Mouse (Mus musculus): ENCODE data around the gene Ttc9. TPM values are rescaled to one million over a fixed set of nuclear protein-coding genes. Genes with fewer than 3 reads are reported as not detected.

Ttc9 gene
- total and polyA plus RNA-seq, 2 experiments from 2014 or later: 3.6 to 7.9 TPM

- 63% methylated on average over 11 of the region's 11 CpGs for WGBS
- peaks cover 6% of the 10 kb centered on the region; the same call in 1 of the 2 replicates for H3K4me1 ChIP-seq (ENCODE audit: control insufficient read depth, insufficient read depth)
Measured at GRCm38 (mm10) chr12:81683395-81683794, 52.3 kb downstream of the Ttc9 start.

GRCm38 (mm10) chr12:81684096-81684495 is 53.0 kb downstream of the Ttc9 start:
- WGBS: 79% methylated on average over 6 of the region's 6 CpGs
- Histone ChIP-seq H3K4me1 (ENCODE audit: control insufficient read depth, insufficient read depth) (peaks cover 6% of the 10 kb centered on the region; the same call in 1 of the 2 replicates), H3K9me3 (replicated peaks; ENCODE audit: control insufficient read depth, low read length) (no peaks in the 10 kb centered on the region), H3K27me3 (ENCODE audit: control insufficient read depth, insufficient read depth, low read length) (no peaks in the 10 kb centered on the region), H3K4me2 (ENCODE audit: low read depth, low read length) (no peak overlapping the region), H3K27ac (ENCODE audit: low read depth) (no peak overlapping the region), H3K9ac (replicated peaks; ENCODE audit: low read depth, low read length) (no peak overlapping the region), H3K36me3 (replicated peaks; ENCODE audit: control insufficient read depth, insufficient read depth, low read length) (no peaks in the 10 kb centered on the region), H3K4me3 (ENCODE audit: low read depth, low read length) (no peak overlapping the region)
- no peak for DNase-seq (ENCODE audit: low spot score)
- ATAC-seq (ENCODE audit: insufficient read depth, low read depth): no peak
- TF ChIP-seq EP300 (IDR thresholded peaks at IDR 0.05; ENCODE audit: low read depth) (no peak), CTCF (IDR thresholded peaks at IDR 0.05; ENCODE audit: low read depth) (no peak)

More at GRCm38 (mm10) chr12:81683395-81683794, 52.3 kb downstream of the Ttc9 start:
- no peaks in the 10 kb centered on the region for H3K9me3 ChIP-seq (replicated peaks; ENCODE audit: control insufficient read depth, low read length)
- no peak overlapping the region for H3K9ac ChIP-seq (replicated peaks; ENCODE audit: low read depth, low read length)
- ATAC-seq (ENCODE audit: insufficient read depth, low read depth) (no peak), DNase-seq (ENCODE audit: low spot score) (no peak)
- H3K4me3 ChIP-seq (ENCODE audit: low read depth, low read length): no peak overlapping the region
- no peak overlapping the region for H3K27ac ChIP-seq (ENCODE audit: low read depth)
- no peaks in the 10 kb centered on the region for H3K36me3 ChIP-seq (replicated peaks; ENCODE audit: control insufficient read depth, insufficient read depth, low read length)
- no peaks in the 10 kb centered on the region for H3K27me3 ChIP-seq (ENCODE audit: control insufficient read depth, insufficient read depth, low read length)
- no peak overlapping the region for H3K4me2 ChIP-seq (ENCODE audit: low read depth, low read length)
- TF ChIP-seq EP300 (IDR thresholded peaks at IDR 0.05; ENCODE audit: low read depth) (no peak), CTCF (IDR thresholded peaks at IDR 0.05; ENCODE audit: low read depth) (no peak)

GRCm38 (mm10) chr12:81685981-81686380 is 54.9 kb downstream of the Ttc9 start:
- WGBS: 53% methylated on average over 3 of the region's 3 CpGs
- Histone ChIP-seq H3K4me1 (ENCODE audit: control insufficient read depth, insufficient read depth) (peaks cover 11% of the 10 kb centered on the region), H3K9me3 (replicated peaks; ENCODE audit: control insufficient read depth, low read length) (no peaks in the 10 kb centered on the region), H3K4me3 (ENCODE audit: low read depth, low read length) (no peak overlapping the region), H3K27ac (ENCODE audit: low read depth) (no peak overlapping the region), H3K36me3 (replicated peaks; ENCODE audit: control insufficient read depth, insufficient read depth, low read length) (no peaks in the 10 kb centered on the region), H3K9ac (replicated peaks; ENCODE audit: low read depth, low read length) (no peak overlapping the region), H3K4me2 (ENCODE audit: low read depth, low read length) (no peak overlapping the region), H3K27me3 (ENCODE audit: control insufficient read depth, insufficient read depth, low read length) (no peaks in the 10 kb centered on the region)
- no peak for ATAC-seq (ENCODE audit: insufficient read depth, low read depth)
- DNase-seq (ENCODE audit: low spot score): no peak
- no peak for TF ChIP-seq EP300 (IDR thresholded peaks at IDR 0.05; ENCODE audit: low read depth)
- no peak for TF ChIP-seq CTCF (IDR thresholded peaks at IDR 0.05; ENCODE audit: low read depth)

GRCm38 (mm10) chr12:81686406-81687117 is 55.5 kb downstream of the Ttc9 start:
- Histone ChIP-seq H3K9ac (replicated peaks; ENCODE audit: low read depth, low read length) (no peak overlapping the region), H3K36me3 (replicated peaks; ENCODE audit: control insufficient read depth, insufficient read depth, low read length) (no peaks in the 10 kb centered on the region), H3K4me3 (ENCODE audit: low read depth, low read length) (no peak overlapping the region), H3K9me3 (replicated peaks; ENCODE audit: control insufficient read depth, low read length) (no peaks in the 10 kb centered on the region), H3K4me1 (ENCODE audit: control insufficient read depth, insufficient read depth) (peaks cover 8% of the 10 kb centered on the region), H3K27me3 (ENCODE audit: control insufficient read depth, insufficient read depth, low read length) (no peaks in the 10 kb centered on the region), H3K4me2 (ENCODE audit: low read depth, low read length) (no peak overlapping the region), H3K27ac (ENCODE audit: low read depth) (no peak overlapping the region)
- no peak for ATAC-seq (ENCODE audit: insufficient read depth, low read depth)
- WGBS: 58% methylated on average over 12 of the region's 12 CpGs
- no peak for DNase-seq (ENCODE audit: low spot score)
- TF ChIP-seq CTCF (IDR thresholded peaks at IDR 0.05; ENCODE audit: low read depth) (no peak), EP300 (IDR thresholded peaks at IDR 0.05; ENCODE audit: low read depth) (no peak)

- Histone ChIP-seq H3K9me3 (replicated peaks; ENCODE audit: control insufficient read depth, low read length) (no peaks in the 10 kb centered on the region), H3K4me1 (ENCODE audit: control insufficient read depth, insufficient read depth) (peaks cover 8% of the 10 kb centered on the region), H3K4me3 (ENCODE audit: low read depth, low read length) (no peak overlapping the region), H3K27me3 (ENCODE audit: control insufficient read depth, insufficient read depth, low read length) (no peaks in the 10 kb centered on the region), H3K9ac (replicated peaks; ENCODE audit: low read depth, low read length) (no peak overlapping the region), H3K27ac (ENCODE audit: low read depth) (peak overlapping the region; percentile 36; the same call in 1 of the 2 replicates), H3K4me2 (ENCODE audit: low read depth, low read length) (no peak overlapping the region), H3K36me3 (replicated peaks; ENCODE audit: control insufficient read depth, insufficient read depth, low read length) (no peaks in the 10 kb centered on the region)
- WGBS: 68% methylated on average over 5 of the region's 5 CpGs
- TF ChIP-seq EP300 (IDR thresholded peaks at IDR 0.05; ENCODE audit: low read depth): no peak
- no peak for TF ChIP-seq CTCF (IDR thresholded peaks at IDR 0.05; ENCODE audit: low read depth)
- ATAC-seq (ENCODE audit: insufficient read depth, low read depth) (no peak), DNase-seq (ENCODE audit: low spot score) (no peak)
Measured at GRCm38 (mm10) chr12:81687873-81688272, 56.8 kb downstream of the Ttc9 start.

Measured in heart, postnatal 0 days (tissue).